Mouse (Mus musculus) small intestine, adult 2 months (tissue): ENCODE results near the gene Gm49378. TPM values are rescaled to one million over a fixed set of nuclear protein-coding genes. Genes with fewer than 3 reads are reported as not detected.

Experiments used
- H3K27ac ChIP-seq: fragments of 200-500 bp; 2 replicates; pipeline ENCODE4 v1.5.1; 2012; ENCODE audit warnings: low read depth, low read length, control low read depth, inconsistent platforms; ENCODE audit not compliant: insufficient read depth
- H3K27me3 ChIP-seq: fragments of 200-500 bp; 2 replicates; pipeline ENCODE4 v1.6.1; 2012; ENCODE audit warnings: mild to moderate bottlenecking, moderate library complexity, low read length, inconsistent platforms; ENCODE audit not compliant: control insufficient read depth, insufficient read depth
- H3K36me3 ChIP-seq: fragments of 200-500 bp; 2 replicates; pipeline ENCODE4 v1.6.1; 2012; ENCODE audit warnings: mild to moderate bottlenecking, low read length, control low read depth, inconsistent platforms; ENCODE audit not compliant: control insufficient read depth, insufficient read depth
- H3K4me1 ChIP-seq: fragments of 200-500 bp; 2 replicates; pipeline ENCODE4 v1.6.1; 2012; ENCODE audit warnings: low read length, inconsistent platforms, mixed read lengths; ENCODE audit not compliant: control insufficient read depth, insufficient read depth, insufficient read length
- H3K4me3 ChIP-seq: fragments of 200-500 bp; 2 replicates; pipeline ENCODE4 v1.5.1; 2012; ENCODE audit warnings: low read depth, mild to moderate bottlenecking, control low read depth, inconsistent platforms, low read length, moderate library complexity
- CTCF ChIP-seq: fragments of 200-500 bp; IDR thresholded peaks from 2 replicates; pipeline ENCODE4 v1.5.1; 2012; ENCODE audit warnings: low read depth, mild to moderate bottlenecking, control low read depth, inconsistent platforms, low read length, moderate library complexity, mixed read lengths; ENCODE audit not compliant: insufficient replicate concordance, insufficient read length; ENCODE audit errors: extremely low read depth
- POLR2A ChIP-seq: fragments of 200-500 bp; IDR thresholded peaks from 2 replicates; pipeline ENCODE4 v1.6.1; 2012; ENCODE audit warnings: low read depth, mild to moderate bottlenecking, control low read depth, inconsistent platforms, low read length, moderate library complexity
- WGBS: fragments of 180-500 bp; shearing (Covaris S2); methylation state at CpG from one replicate; pipeline ENCODE4 v1.1.7; 2018; 5-methylcytosine and 5-hydroxymethylcytosine counted together
- polyA plus RNA-seq: library from polyadenylated mRNA; depleted of rRNA; stranded (reverse); fragments of >200 nt; gene quantifications from 2 replicates; pipeline ENCODE4 v1.2.3, GENCODE M21; 2012

Gene Gm49378
- polyA plus RNA-seq, 1 experiment, result 8.6 TPM

DNA sequence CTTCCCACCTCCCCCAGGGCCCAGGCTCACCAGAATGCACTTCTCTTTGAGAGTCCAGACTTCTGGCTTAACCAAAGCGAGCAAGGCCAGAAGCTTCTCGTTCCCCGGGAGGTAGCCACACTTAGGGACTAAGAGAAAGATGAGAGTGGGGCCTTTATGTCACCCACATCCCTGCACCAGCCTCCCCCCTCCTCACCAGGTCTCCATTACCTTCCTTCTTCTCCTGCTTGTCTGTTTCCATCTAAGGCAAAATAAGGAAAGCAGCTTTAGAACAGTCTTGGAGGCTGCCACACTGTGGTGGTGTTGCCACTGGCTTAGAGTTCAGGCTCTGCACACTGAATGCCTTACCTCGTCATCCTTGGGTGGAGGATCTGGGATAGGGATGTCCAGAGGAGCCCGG is 48.4 kb downstream of the Gm49378 start:
- Histone ChIP-seq H3K27me3 (no peaks in the 10 kb centered on the region), H3K36me3 (peaks cover 21% of the 10 kb centered on the region), H3K27ac (no peak overlapping the region), H3K4me1 (peaks cover 6% of the 10 kb centered on the region), H3K4me3 (peak overlapping the region; percentile 48)
- TF ChIP-seq CTCF, result no peak
- TF ChIP-seq POLR2A, result no peak
- WGBS, result 90% methylated on average over 5 of the region's 5 CpGs

DNA sequence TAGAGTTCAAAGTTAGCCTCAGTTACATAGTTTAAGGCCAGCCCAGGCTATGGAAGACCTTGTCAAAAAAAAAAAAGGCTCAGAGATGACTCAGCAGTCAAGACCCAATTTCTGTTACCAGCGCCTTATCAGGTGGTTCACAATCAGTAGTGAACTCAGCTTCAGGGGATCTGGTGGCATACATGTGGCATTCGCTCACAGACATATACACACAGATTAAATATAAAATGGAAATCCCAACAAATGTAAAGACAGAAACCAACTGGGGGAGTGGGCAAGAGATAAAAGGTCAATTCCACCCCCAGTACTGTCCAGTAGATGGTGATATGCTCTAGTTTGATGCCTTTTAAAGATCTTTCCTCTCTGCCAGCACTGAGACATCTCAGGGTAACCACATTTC is 51.5 kb downstream of the Gm49378 start:
- Histone ChIP-seq H3K27me3 (no peaks in the 10 kb centered on the region), H3K4me1 (peaks cover 3% of the 10 kb centered on the region; the same call in 1 of the 2 replicates), H3K4me3 (no peak overlapping the region), H3K27ac (peak overlapping the region; percentile 93), H3K36me3 (peaks cover 29% of the 10 kb centered on the region)
- WGBS, result 47% methylated on average over 2 of the region's 2 CpGs
- no peak for TF ChIP-seq CTCF
- TF ChIP-seq POLR2A, result no peak

DNA sequence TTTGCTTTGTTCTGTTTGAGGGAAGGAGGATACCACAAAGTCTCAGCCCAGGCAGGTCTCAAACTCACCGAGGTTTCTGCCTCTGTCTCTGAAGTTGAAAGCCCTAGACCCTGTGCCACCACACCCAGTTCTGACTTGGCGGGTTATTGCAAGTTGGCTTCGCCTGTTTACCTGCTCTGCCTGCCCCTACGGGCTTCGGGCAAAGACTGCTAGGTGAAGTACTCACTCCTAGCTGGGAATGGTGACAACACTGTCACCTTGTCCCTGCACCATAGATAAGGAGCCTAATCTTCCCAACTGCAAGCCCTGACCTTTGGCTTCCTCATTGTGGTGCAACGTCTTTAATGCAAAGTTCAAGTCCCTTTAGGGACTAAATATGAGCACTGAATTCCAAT is 52.1 kb downstream of the Gm49378 start:
- Histone ChIP-seq H3K27ac (peak overlapping the region; percentile 93), H3K36me3 (peaks cover 35% of the 10 kb centered on the region), H3K27me3 (no peaks in the 10 kb centered on the region), H3K4me1 (peaks cover 3% of the 10 kb centered on the region; the same call in 1 of the 2 replicates), H3K4me3 (peak overlapping the region; percentile 26; the same call in 1 of the 2 replicates)
- 19% methylated on average over 6 of the region's 6 CpGs for WGBS
- no peak for TF ChIP-seq CTCF
- peak; percentile 29; the same call in 1 of the 2 replicates for TF ChIP-seq POLR2A

- no peaks in the 10 kb centered on the region for H3K27me3 ChIP-seq
- TF ChIP-seq CTCF (no peak), POLR2A (no peak)
- peaks cover 3% of the 10 kb centered on the region; the same call in 1 of the 2 replicates for H3K4me1 ChIP-seq
- peak within 1 kb of the TSS; percentile 70 for H3K4me3 ChIP-seq
- 3% methylated on average over 43 of the region's 43 CpGs for WGBS
- H3K36me3 ChIP-seq, result peaks cover 41% of the 10 kb centered on the region
- peak within 1 kb of the TSS; percentile 93 for H3K27ac ChIP-seq
Measured at GRCm38 (mm10) chr14:55584702-55585565, 52.8 kb downstream of the Gm49378 start, which contains the start of gene Emc9. Emc9 (minus strand) TSS chr14:55585302.

DNA sequence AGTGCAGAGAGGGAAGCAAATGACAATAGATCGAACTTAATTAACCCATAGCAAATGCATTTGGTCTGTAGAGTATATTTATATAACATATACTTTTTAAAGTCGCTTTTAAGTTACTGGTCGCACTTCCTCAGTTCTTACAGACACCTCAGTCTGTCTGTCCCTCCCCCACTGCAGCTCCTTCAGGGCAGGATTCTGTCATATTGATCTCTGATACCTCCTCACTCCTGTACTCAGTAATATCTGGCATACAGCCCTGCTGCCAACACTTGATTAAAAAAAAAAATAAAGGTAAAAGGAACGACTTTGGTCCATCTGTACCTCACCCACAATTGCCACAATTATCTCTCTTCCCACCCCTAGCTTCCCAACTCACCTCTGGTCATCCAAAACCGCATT is 53.4 kb downstream of the Gm49378 start:
- TF ChIP-seq POLR2A (no peak), CTCF (no peak)
- Histone ChIP-seq H3K4me1 (peaks cover under 1% of the 10 kb centered on the region; the same call in 1 of the 2 replicates), H3K27ac (no peak overlapping the region), H3K4me3 (peak overlapping the region; percentile 70), H3K27me3 (no peaks in the 10 kb centered on the region), H3K36me3 (peaks cover 46% of the 10 kb centered on the region)
- WGBS, result 37% methylated on average over 5 of the region's 5 CpGs

- H3K36me3 ChIP-seq, result peaks cover 32% of the 10 kb centered on the region
- WGBS, result 66% methylated on average over 9 of the region's 9 CpGs
- TF ChIP-seq CTCF, result peak; percentile 72; the same call in 1 of the 2 replicates
- no peak for TF ChIP-seq POLR2A
Measured at GRCm38 (mm10) chr14:55581981-55582681, 55.6 kb downstream of the Gm49378 start.

GRCm38 (mm10) chr14:55580731-55581130 is 57.0 kb downstream of the Gm49378 start:
- WGBS, result 91% methylated on average over 16 of the region's 16 CpGs
- peaks cover 27% of the 10 kb centered on the region for H3K36me3 ChIP-seq
- H3K27me3 ChIP-seq, result no peaks in the 10 kb centered on the region
- no peaks in the 10 kb centered on the region; the same call in 1 of the 2 replicates for H3K4me1 ChIP-seq
- no peak overlapping the region for H3K4me3 ChIP-seq
- TF ChIP-seq CTCF (no peak), POLR2A (no peak)
- H3K27ac ChIP-seq, result no peak overlapping the region

More at GRCm38 (mm10) chr14:55581981-55582681, 55.6 kb downstream of the Gm49378 start:
- H3K27ac ChIP-seq, result no peak overlapping the region
- H3K27me3 ChIP-seq, result no peaks in the 10 kb centered on the region
- no peaks in the 10 kb centered on the region; the same call in 1 of the 2 replicates for H3K4me1 ChIP-seq
- H3K4me3 ChIP-seq, result no peak overlapping the region
